Mouse (Mus musculus) neural tube, embryonic 13.5 days (tissue): ENCODE results near the gene Hook1. TPM values are rescaled to one million over a fixed set of nuclear protein-coding genes. Genes with fewer than 3 reads are reported as not detected.

Source experiments
- ATAC-seq: fragments of 200-750 bp; cut with Nextera tagmentation; 2 replicates; pipeline ENCODE4 v1.8.0; 2017; ENCODE audit warnings: low read depth, mild to moderate bottlenecking, moderate TSS enrichment, moderate library complexity
- H3K27ac ChIP-seq: fragments of 300-500 bp; sonication (generic); replicated peaks from 2 replicates; pipeline ENCODE4 v1.5.1; 2015; ENCODE audit warnings: moderate library complexity, mild to moderate bottlenecking, inconsistent platforms
- H3K27me3 ChIP-seq: fragments of 300-500 bp; sonication (generic); 2 replicates; pipeline ENCODE4 v1.6.1; 2015; ENCODE audit warnings: mild to moderate bottlenecking, inconsistent platforms
- H3K36me3 ChIP-seq: fragments of 300-500 bp; sonication (generic); 2 replicates; pipeline ENCODE4 v1.6.1; 2015; ENCODE audit warnings: mild to moderate bottlenecking, inconsistent platforms
- H3K4me1 ChIP-seq: fragments of 300-500 bp; sonication (generic); replicated peaks from 2 replicates; pipeline ENCODE4 v1.6.1; 2015; ENCODE audit warnings: inconsistent platforms
- H3K4me2 ChIP-seq: fragments of 300-500 bp; sonication (generic); 2 replicates; pipeline ENCODE4 v1.6.1; 2015; ENCODE audit warnings: inconsistent platforms, mild to moderate bottlenecking, moderate library complexity
- H3K4me3 ChIP-seq: fragments of 300-500 bp; sonication (generic); 2 replicates; pipeline ENCODE4 v1.5.1; 2015; ENCODE audit warnings: mild to moderate bottlenecking, inconsistent platforms
- H3K9ac ChIP-seq: fragments of 300-500 bp; sonication (generic); 2 replicates; pipeline ENCODE4 v1.6.1; 2015; ENCODE audit warnings: moderate library complexity, mild to moderate bottlenecking, inconsistent platforms
- H3K9me3 ChIP-seq: fragments of 300-500 bp; sonication (generic); 2 replicates; pipeline ENCODE4 v1.6.1; 2016; ENCODE audit warnings: inconsistent platforms
- WGBS: fragments of 180-500 bp; shearing (Covaris S2); methylation state at CpG from one replicate; pipeline ENCODE4 v1.1.7; 2015; 5-methylcytosine and 5-hydroxymethylcytosine counted together
- polyA plus RNA-seq: library from polyadenylated mRNA; unstranded; fragments of >200 nt; fragmentation: Nextera tagmentation; extraction: Ambion mirVana; gene quantifications from 2 replicates; pipeline ENCODE4 v1.2.1, GENCODE M21; 2015

Hook1 gene
- polyA plus RNA-seq = 42.5 and 51.6 TPM in 2 replicates

DNA sequence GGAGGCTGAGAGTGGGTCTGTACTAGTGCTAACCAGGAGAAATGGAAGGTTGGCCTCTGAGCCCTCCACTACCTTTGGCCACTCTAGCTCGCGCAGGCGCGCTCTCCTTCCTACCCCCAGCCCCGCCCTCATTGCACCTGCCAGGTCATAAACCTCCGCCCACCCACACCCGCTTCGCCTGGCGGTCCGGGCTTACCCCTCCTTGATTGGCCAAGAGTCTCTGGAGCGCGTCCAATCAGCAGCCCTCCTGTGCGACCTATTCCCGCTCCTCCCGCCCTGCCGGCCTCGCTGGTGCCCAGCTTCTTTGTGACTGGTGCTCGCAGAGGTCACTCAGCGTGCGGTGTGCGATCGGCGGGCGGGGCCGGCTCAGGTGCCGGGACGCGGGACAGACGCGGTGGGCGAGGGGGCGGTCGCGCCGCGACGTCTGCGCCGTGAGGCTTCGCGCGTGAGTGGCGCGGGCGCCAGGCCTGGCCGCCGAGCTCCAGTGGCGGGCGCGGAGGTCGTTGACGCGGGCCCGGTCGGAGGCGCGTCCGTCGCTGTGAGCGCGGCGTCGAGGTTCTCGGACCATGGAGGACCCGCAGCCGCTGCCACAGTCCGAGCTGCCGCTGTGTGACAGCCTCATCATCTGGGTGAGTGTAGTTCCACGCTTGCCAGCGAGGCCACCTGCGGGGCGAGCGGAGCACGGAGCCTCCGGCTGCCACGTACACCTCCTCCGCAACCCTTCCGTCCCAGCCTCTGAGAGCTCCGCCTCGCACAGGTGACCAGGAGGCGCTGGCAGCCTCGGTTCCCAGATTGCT lies at the start of gene Hook1:
Gene Hook1 (plus strand): TSS at position 313 of the 797 bp plus-strand sequence.
- Histone ChIP-seq H3K27ac (peak within 1 kb of the TSS; percentile 85), H3K4me3 (peak within 1 kb of the TSS; percentile 65), H3K9me3 (no peaks in the 10 kb centered on the region), H3K4me2 (peak within 1 kb of the TSS; percentile 75), H3K4me1 (peaks cover 14% of the 10 kb centered on the region), H3K9ac (peak within 1 kb of the TSS; percentile 84), H3K27me3 (no peaks in the 10 kb centered on the region), H3K36me3 (no peaks in the 10 kb centered on the region)
- ATAC-seq = peak; percentile 100
- under 1% methylated on average over 81 of the region's 82 CpGs for WGBS

DNA sequence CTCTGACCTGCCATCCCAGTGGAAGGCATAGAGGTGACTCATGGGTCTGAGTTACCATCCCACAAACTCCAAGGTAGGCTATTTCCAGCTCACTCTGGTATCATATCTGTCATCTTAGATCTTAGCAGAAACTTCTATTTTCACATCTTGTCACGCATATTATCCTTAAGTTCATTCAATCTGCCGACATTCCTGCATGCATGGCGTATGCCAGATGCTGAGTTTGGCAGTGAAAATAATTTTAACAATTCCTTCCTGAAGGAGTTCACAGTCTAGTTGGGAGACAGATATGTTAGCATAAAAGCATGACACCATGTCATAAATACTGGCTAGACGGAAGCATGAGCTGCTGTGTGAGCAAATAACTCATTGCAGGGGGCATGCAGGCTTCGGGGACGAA lies 49.3 kb upstream of the Hook1 start:
- Histone ChIP-seq H3K4me2 (no peak overlapping the region), H3K27ac (no peak overlapping the region), H3K36me3 (no peaks in the 10 kb centered on the region), H3K9ac (no peak overlapping the region), H3K4me1 (peaks cover 10% of the 10 kb centered on the region), H3K27me3 (no peaks in the 10 kb centered on the region), H3K4me3 (no peak overlapping the region), H3K9me3 (no peaks in the 10 kb centered on the region)
- WGBS = 76% methylated on average over 6 of the region's 6 CpGs
- ATAC-seq = no peak

DNA sequence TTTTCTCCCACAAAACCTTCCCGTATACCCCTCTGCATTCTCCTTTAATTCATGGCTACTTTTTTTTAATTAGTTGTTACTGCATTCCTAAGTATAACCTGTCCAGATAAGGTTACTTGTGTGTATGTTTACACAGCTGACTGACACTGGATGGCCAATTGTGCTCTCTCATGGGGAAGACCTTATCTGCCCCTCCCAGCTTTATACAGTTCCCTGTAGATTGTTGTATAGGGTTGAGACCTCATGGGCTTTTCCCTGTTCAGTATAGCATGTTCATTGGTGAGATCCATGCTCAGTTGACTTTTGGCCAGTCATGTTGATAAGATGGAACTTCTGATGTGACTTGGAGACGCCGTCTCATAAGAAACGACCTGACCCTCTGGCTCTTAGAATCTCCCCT lies 46.6 kb upstream of the Hook1 start:
- no peak for ATAC-seq
- no peak overlapping the region for H3K4me2 ChIP-seq
- H3K4me1 ChIP-seq = peaks cover 10% of the 10 kb centered on the region
- H3K27ac ChIP-seq = no peak overlapping the region
- H3K36me3 ChIP-seq = no peaks in the 10 kb centered on the region
- H3K4me3 ChIP-seq = no peak overlapping the region
- H3K27me3 ChIP-seq = no peaks in the 10 kb centered on the region
- no peaks in the 10 kb centered on the region for H3K9me3 ChIP-seq
- no peak overlapping the region for H3K9ac ChIP-seq
- 87% methylated on average over 4 of the region's 4 CpGs for WGBS

DNA sequence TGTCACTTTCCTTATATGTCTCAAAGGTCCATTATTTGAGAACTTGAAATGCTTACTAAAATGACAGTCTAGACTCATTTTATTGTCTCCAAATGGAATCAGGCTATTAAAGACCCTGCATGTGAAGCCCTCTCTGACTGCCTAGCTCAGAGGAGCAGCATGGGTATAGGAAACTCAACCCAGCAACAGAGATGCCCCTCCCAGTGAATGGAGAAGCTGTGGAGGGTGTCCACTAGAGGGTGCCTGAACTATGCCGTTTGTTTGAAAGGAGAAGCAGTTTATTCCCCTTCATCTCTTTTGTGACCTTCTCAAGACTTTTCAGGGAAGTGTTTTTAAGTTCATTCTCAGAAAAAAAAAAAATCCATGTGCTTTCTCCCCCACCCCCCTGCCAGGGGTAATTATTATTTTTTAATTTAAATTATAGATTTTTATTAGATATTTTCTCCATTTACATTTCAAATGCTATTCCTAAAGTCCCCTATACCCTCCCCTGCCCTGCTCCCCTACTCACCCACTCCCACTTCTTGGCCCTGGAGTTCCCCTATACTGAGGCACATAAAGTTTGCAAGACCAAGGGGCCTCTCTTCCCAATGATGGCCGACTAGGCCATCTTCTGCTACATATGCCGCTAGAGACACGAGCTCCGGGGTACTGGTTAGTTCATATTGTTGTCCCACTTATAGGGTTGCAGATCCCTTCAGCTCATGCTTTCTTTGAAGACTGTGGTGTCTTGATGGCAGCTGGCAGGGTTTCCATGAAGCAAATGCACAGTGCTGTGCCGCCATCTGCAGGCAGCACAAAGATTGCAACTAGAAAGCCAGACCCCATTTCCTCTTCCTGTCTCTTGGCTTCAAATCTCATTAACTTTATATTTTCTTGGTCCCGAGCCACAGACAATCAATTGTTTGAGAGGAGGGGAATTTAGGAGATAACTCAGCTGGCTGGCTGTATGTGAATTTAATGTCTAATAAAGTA lies 42.5 kb upstream of the Hook1 start:
- Histone ChIP-seq H3K27me3 (no peaks in the 10 kb centered on the region), H3K4me2 (no peak overlapping the region), H3K9me3 (no peaks in the 10 kb centered on the region), H3K4me1 (no peaks in the 10 kb centered on the region; the same call in 1 of the 2 replicates), H3K4me3 (no peak overlapping the region), H3K27ac (no peak overlapping the region), H3K36me3 (no peaks in the 10 kb centered on the region), H3K9ac (no peak overlapping the region)
- ATAC-seq = peak; percentile 89
- 15% methylated on average over 7 of the region's 7 CpGs for WGBS

DNA sequence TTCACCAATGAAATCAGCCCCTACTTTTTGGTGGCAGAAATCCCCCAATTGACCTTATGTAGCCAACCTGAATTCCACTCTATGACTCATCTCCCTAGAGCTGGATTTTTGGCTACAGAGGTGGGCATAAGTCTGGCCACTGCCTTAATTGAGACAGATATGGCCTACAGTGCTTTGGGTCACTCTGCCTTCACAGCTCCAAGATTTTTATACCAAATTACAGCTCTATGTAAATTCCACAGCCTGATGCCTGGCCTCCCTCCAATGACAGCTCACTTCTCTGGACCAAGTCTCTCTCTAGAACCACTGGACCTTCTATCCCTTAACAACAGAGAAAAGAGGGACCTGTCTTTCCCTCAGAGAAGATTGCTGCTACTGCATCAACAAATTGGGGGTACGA lies 38.2 kb upstream of the Hook1 start:
- WGBS = 91% methylated on average over 1 of the region's 1 CpGs
- Histone ChIP-seq H3K27ac (no peak overlapping the region), H3K9me3 (no peaks in the 10 kb centered on the region), H3K36me3 (no peaks in the 10 kb centered on the region), H3K27me3 (no peaks in the 10 kb centered on the region), H3K9ac (no peak overlapping the region), H3K4me2 (no peak overlapping the region), H3K4me3 (no peak overlapping the region), H3K4me1 (no peaks in the 10 kb centered on the region; the same call in 1 of the 2 replicates)
- no peak for ATAC-seq

DNA sequence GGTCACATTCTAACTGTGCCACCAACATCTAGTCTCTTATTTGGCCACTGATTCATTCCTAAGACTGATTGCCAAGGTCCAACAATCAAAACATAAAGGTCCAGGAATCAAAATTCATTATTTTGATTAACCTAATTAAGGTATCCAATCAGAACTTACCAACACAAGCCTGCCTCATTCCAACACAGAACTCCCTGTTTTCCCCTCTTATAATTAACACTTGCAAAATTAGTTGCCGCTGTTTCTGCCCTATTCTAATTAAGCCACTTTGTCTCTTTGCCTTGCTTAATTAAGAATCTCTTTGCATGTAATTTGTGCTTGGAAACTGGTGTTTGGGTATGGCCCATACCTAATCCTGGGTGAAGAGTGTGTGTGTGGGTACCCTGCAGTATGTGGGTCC lies 37.1 kb upstream of the Hook1 start:
- Histone ChIP-seq H3K27ac (no peak overlapping the region), H3K4me3 (no peak overlapping the region), H3K27me3 (no peaks in the 10 kb centered on the region), H3K4me1 (no peaks in the 10 kb centered on the region), H3K9me3 (no peaks in the 10 kb centered on the region), H3K36me3 (no peaks in the 10 kb centered on the region), H3K4me2 (no peak overlapping the region), H3K9ac (no peak overlapping the region)
- ATAC-seq = no peak
- 89% methylated on average over 1 of the region's 1 CpGs for WGBS

DNA sequence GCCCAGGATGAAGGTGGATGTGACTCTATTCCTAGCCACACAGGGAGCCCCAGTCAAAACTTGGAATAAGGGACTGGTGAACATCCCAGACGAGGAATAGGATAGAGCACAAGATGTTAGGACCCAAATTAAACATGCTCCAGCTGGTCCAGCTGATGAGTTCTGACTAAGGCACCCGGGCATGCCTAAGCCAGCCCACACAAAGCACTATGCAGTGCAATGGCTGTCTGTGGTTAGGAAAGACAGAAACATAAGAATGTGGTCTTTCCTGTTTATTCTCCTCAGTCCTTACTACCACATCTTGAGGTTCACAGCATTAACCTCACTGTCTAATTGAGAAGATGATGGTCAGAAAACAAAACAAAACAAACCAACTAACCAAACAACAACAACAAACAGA lies 35.7 kb upstream of the Hook1 start:
- Histone ChIP-seq H3K4me2 (no peak overlapping the region), H3K4me1 (no peaks in the 10 kb centered on the region), H3K36me3 (no peaks in the 10 kb centered on the region), H3K27ac (no peak overlapping the region), H3K27me3 (no peaks in the 10 kb centered on the region), H3K9me3 (no peaks in the 10 kb centered on the region), H3K9ac (no peak overlapping the region), H3K4me3 (no peak overlapping the region)
- WGBS = 61% methylated on average over 2 of the region's 2 CpGs
- ATAC-seq = no peak

DNA sequence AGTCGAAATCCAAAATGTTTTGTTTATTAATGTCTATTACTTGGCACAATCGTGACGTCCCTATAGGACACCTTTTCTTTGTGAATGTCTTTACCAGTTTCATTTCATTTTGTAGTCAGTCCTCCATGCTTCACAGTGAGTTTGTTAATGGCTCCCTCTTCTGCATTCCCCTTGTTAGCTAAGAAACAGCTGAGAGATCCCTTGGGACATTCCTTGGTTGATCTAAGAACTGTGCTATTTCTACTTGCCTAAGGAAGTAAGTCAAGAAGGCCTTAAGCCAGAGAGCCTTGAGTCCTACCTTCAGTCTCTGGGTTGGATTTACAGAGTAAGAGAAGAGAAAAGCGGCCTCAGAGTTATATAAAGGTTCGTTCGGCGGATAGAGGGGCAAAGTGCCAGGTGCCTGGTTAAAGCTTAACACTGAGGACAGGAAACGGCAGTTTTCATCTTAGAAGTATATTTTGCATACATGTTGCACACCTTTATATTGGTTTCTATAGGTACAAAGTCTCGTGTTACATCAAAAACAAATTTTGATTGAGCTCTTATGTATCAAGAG lies 33.2 kb upstream of the Hook1 start:
- Histone ChIP-seq H3K27me3 (no peaks in the 10 kb centered on the region), H3K9me3 (no peaks in the 10 kb centered on the region), H3K4me3 (no peak overlapping the region), H3K36me3 (no peaks in the 10 kb centered on the region), H3K9ac (no peak overlapping the region), H3K27ac (no peak overlapping the region), H3K4me2 (no peak overlapping the region), H3K4me1 (no peaks in the 10 kb centered on the region)
- no peak for ATAC-seq
- WGBS = 84% methylated on average over 9 of the region's 9 CpGs

DNA sequence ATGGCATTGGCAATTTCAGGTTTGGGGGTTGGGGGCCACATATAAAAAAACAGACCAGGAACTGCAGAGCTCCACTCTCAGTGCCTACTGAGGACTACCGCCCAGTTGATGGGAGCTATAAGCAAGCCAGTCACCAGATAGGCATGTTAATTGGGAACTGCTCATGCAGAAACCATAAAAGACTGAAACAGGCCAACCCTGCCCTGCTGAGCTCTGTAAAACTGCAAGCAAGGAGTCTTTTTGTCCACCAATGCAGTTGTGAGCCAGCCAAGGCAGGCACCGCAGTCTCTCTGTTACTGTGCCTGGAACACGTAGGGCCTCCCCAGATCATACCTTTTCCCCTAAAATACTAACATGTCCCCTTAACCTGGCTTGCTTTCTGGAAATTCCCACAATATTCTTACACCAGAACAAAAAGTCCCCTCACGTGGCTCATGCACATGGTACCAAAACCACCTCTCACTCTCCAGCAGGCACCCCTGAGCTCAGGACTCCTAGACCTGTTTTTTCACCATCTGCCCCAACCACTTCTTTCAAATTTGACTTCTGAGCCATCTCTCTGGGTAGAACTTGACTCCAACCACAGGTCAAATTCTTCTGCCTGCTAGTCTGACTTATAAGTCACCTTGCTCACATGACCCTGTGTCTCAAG lies 32.5 kb upstream of the Hook1 start:
- Histone ChIP-seq H3K27ac (no peak overlapping the region), H3K9ac (no peak overlapping the region), H3K4me1 (no peaks in the 10 kb centered on the region), H3K9me3 (no peaks in the 10 kb centered on the region), H3K36me3 (no peaks in the 10 kb centered on the region), H3K4me3 (no peak overlapping the region), H3K4me2 (no peak overlapping the region), H3K27me3 (no peaks in the 10 kb centered on the region)
- WGBS = 63% methylated on average over 4 of the region's 4 CpGs
- 0 out of 2 replicates have a peak, but pooled peaks have one; percentile 50 for ATAC-seq

DNA sequence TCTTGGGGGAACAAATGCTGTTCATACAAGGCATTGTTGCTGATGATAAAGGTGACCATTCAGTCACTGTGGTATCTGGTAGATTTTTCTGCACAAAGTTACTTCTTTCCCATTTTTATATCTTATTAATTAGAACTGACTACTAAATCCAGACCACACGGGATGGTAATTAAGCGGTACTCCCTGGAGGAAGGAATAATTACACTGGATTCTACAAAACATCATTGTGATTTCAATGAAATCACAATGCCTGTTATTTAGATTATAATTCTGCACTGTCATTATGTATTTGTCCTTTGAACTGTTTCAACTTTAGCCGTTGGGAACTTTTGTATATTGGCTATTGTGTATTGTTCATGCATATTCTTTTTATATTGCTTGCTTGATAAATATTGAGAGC lies 28.3 kb upstream of the Hook1 start:
- no peaks in the 10 kb centered on the region for H3K27me3 ChIP-seq
- no peak overlapping the region for H3K27ac ChIP-seq
- H3K4me2 ChIP-seq = no peak overlapping the region
- 72% methylated on average over 3 of the region's 3 CpGs for WGBS
- H3K9ac ChIP-seq = no peak overlapping the region
- ATAC-seq = no peak
- no peak overlapping the region for H3K4me3 ChIP-seq
- no peaks in the 10 kb centered on the region for H3K36me3 ChIP-seq
- H3K9me3 ChIP-seq = no peaks in the 10 kb centered on the region
- H3K4me1 ChIP-seq = no peaks in the 10 kb centered on the region

DNA sequence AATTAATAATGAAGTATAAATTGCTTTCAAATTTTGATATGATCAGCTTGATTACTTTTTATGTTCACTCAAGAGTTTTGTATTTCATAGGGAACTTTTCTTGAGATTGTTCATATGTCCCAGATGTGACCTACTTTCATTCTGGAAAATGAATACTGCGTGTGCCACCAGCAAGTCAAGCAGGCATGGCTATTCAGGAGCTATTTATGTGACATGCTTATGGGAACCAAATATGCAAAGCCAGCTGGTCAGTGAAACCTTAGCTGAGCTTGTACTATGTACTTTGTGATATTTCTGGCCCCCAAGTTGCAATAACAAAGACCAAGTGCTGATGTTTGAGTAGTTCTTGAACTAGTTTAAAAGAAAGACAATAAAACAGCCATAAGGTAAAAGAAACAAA lies 19.1 kb upstream of the Hook1 start:
- Histone ChIP-seq H3K9ac (no peak overlapping the region), H3K27me3 (no peaks in the 10 kb centered on the region), H3K4me1 (no peaks in the 10 kb centered on the region), H3K9me3 (no peaks in the 10 kb centered on the region), H3K4me2 (no peak overlapping the region), H3K36me3 (no peaks in the 10 kb centered on the region), H3K4me3 (no peak overlapping the region), H3K27ac (no peak overlapping the region)
- no peak for ATAC-seq
- WGBS = 86% methylated on average over 1 of the region's 1 CpGs

DNA sequence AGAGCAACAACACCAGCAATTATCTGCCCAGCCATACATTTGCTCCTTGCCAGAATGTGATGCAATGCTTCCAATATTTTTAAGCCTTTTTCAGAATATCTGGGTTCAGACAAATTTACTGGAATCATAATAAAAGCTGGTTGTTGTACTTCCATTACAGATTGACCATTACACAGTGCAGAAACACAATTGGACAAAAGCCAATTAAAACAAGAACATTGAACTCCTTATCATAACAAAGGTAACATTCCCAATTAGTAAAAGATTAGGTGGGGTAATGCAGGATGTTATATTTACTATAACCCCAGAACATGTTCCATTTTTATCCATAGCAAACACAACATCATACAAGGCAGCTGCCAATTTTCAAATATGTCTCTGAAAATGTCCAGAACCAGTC lies 13.7 kb upstream of the Hook1 start:
- no peak for ATAC-seq
- Histone ChIP-seq H3K27ac (no peak overlapping the region), H3K27me3 (no peaks in the 10 kb centered on the region), H3K9ac (no peak overlapping the region), H3K4me1 (no peaks in the 10 kb centered on the region), H3K4me3 (no peak overlapping the region), H3K4me2 (no peak overlapping the region), H3K36me3 (no peaks in the 10 kb centered on the region), H3K9me3 (no peaks in the 10 kb centered on the region)
